Mouse (Mus musculus) heart, embryonic 11.5 days (tissue): ENCODE results near the gene S100a7a. TPM values are rescaled to one million over a fixed set of nuclear protein-coding genes. Genes with fewer than 3 reads are reported as not detected.

ENCODE experiments used
- ATAC-seq: fragments of 200-750 bp; cut with Nextera tagmentation; replicated peaks from 2 replicates; pipeline ENCODE4 v1.8.0; 2017; ENCODE audit warnings: moderate library complexity; ENCODE audit not compliant: insufficient number of reproducible peaks, low FRiP score, low TSS enrichment
- H3K27ac ChIP-seq: fragments of 300-500 bp; sonication (generic); 2 replicates; pipeline ENCODE4 v1.5.1; 2014; ENCODE audit warnings: mild to moderate bottlenecking, low read depth, low read length
- H3K27me3 ChIP-seq: fragments of 300-500 bp; sonication (generic); 2 replicates; pipeline ENCODE4 v1.6.1; 2014; ENCODE audit warnings: mild to moderate bottlenecking, low read length, mixed read lengths; ENCODE audit not compliant: control insufficient read depth, insufficient read depth
- H3K36me3 ChIP-seq: fragments of 300-500 bp; sonication (generic); 2 replicates; pipeline ENCODE4 v1.6.1; 2014; ENCODE audit warnings: mild to moderate bottlenecking, low read length, moderate library complexity, mixed read lengths; ENCODE audit not compliant: control insufficient read depth, insufficient read depth
- H3K4me1 ChIP-seq: fragments of 300-500 bp; sonication (generic); 2 replicates; pipeline ENCODE4 v1.6.1; 2014; ENCODE audit warnings: low read length; ENCODE audit not compliant: control insufficient read depth, insufficient read depth
- H3K4me2 ChIP-seq: fragments of 300-500 bp; sonication (generic); 2 replicates; pipeline ENCODE4 v1.6.1; 2014; ENCODE audit warnings: mild to moderate bottlenecking, moderate library complexity
- H3K4me3 ChIP-seq: fragments of 300-500 bp; sonication (generic); 2 replicates; pipeline ENCODE4 v1.5.1; 2014; ENCODE audit warnings: low read depth, low read length
- H3K9ac ChIP-seq: fragments of 300-500 bp; sonication (generic); 2 replicates; pipeline ENCODE4 v1.6.1; 2014; ENCODE audit warnings: mild to moderate bottlenecking, low read depth, low read length, moderate library complexity
- H3K9me3 ChIP-seq: fragments of 300-500 bp; sonication (generic); replicated peaks from 2 replicates; pipeline ENCODE4 v1.6.1; 2016; ENCODE audit warnings: low read length; ENCODE audit not compliant: control insufficient read depth
- WGBS: fragments of 180-500 bp; shearing (Covaris S2); extraction: QIAGEN DNeasy Blood & Tissue Kit; methylation state at CpG from one replicate; pipeline ENCODE4 v1.1.7; 2014; ENCODE audit not compliant: insufficient replicate concordance; 5-methylcytosine and 5-hydroxymethylcytosine counted together
- polyA plus RNA-seq: library from polyadenylated mRNA; unstranded; fragments of >200 nt; fragmentation: Nextera tagmentation; extraction: Ambion mirVana; gene quantifications from 2 replicates; pipeline ENCODE4 v1.2.1, GENCODE M21; 2014

S100a7a gene
- polyA plus RNA-seq, 1 experiment from 2014 or later: not detected

GRCm38 (mm10) chr3:90638511-90639275 is 15.1 kb upstream of the S100a7a start:
- 75% methylated on average over 1 of the region's 1 CpGs for WGBS
- Histone ChIP-seq H3K27me3 (no peaks in the 10 kb centered on the region), H3K27ac (no peak overlapping the region), H3K36me3 (no peaks in the 10 kb centered on the region), H3K9me3 (no peaks in the 10 kb centered on the region), H3K4me1 (no peaks in the 10 kb centered on the region), H3K4me3 (no peak overlapping the region), H3K4me2 (no peak overlapping the region), H3K9ac (no peak overlapping the region)
- ATAC-seq: no peak

GRCm38 (mm10) chr3:90639511-90640154 is 14.2 kb upstream of the S100a7a start:
- Histone ChIP-seq H3K4me2 (no peak overlapping the region), H3K4me3 (no peak overlapping the region), H3K27me3 (no peaks in the 10 kb centered on the region), H3K9ac (no peak overlapping the region), H3K27ac (no peak overlapping the region), H3K36me3 (no peaks in the 10 kb centered on the region), H3K9me3 (no peaks in the 10 kb centered on the region), H3K4me1 (no peaks in the 10 kb centered on the region)
- 43% methylated on average over 7 of the region's 7 CpGs for WGBS
- no peak; the same call in 1 of the 2 replicates for ATAC-seq

DNA sequence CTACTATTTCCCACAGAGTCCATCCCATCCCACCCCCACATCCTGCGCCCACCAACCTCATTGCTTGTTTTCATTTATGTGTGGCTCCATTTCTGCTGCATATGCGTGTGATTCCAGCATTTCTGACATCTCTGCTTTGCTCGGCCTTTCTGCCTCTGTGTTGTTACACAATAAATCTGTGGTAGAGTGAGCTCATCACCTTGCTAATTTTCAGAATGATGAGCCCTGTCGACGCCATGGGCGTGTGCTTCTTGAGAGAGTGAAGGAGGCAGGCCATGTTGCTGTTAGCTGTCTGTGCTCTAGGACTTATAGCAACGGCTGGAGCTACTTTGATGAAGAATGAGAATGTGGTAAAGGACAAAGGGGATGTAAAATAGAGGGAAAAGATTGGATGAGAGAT is 12.8 kb upstream of the S100a7a start:
- ATAC-seq: no peak
- Histone ChIP-seq H3K36me3 (no peaks in the 10 kb centered on the region), H3K4me2 (no peak overlapping the region), H3K9ac (no peak overlapping the region), H3K9me3 (no peaks in the 10 kb centered on the region), H3K4me1 (no peaks in the 10 kb centered on the region), H3K27me3 (no peaks in the 10 kb centered on the region), H3K4me3 (no peak overlapping the region), H3K27ac (no peak overlapping the region)
- 69% methylated on average over 7 of the region's 7 CpGs for WGBS

DNA sequence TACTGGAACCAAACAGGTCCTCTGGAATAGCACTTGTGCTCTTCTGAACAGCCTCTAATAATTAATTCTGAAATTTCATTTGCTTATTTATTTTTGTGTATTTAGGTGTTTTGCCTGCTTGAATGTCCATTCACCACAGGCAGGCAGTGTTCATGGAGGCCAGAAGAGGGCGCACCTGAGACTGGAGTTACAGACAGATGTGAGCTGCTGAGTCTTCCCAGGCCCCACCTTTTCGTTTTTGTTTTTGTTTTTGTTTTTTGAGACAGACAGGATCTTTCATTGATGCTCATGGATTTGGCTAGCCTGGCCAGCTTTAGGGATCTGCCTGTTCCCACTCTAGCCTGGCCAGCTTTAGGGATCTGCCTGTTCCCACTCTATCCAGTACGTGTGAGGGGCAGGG is 9.6 kb upstream of the S100a7a start:
- Histone ChIP-seq H3K4me3 (no peak overlapping the region), H3K36me3 (no peaks in the 10 kb centered on the region), H3K27ac (no peak overlapping the region), H3K27me3 (no peaks in the 10 kb centered on the region), H3K9ac (no peak overlapping the region), H3K9me3 (no peaks in the 10 kb centered on the region), H3K4me1 (no peaks in the 10 kb centered on the region), H3K4me2 (no peak overlapping the region)
- 43% methylated on average over 3 of the region's 3 CpGs for WGBS
- ATAC-seq: no peak

DNA sequence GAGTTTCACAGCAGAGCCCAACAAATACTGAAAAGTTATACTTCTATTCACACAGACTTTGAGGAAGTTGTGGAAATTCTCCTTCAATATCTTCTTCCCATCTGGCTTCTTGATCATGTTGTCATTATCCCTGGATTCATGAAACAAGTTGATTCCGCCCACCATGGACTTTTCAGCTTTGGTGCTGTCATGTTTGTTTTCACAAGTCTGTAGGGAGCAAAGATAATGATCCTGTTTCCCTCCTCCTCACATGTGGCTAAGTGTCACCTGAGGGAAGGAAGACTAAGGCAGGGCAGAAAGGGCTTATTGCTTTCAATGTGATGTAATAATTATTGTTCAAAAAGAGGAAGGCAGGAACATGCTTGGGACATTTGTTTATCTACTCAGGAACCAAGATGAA is 6.5 kb upstream of the S100a7a start:
- Histone ChIP-seq H3K4me2 (no peak overlapping the region), H3K27me3 (no peaks in the 10 kb centered on the region), H3K27ac (no peak overlapping the region), H3K36me3 (no peaks in the 10 kb centered on the region), H3K4me3 (no peak overlapping the region), H3K9me3 (no peaks in the 10 kb centered on the region), H3K9ac (no peak overlapping the region), H3K4me1 (no peaks in the 10 kb centered on the region)
- 68% methylated on average over 1 of the region's 1 CpGs for WGBS
- no peak for ATAC-seq

- no peak overlapping the region for H3K4me3 ChIP-seq
- H3K27ac ChIP-seq: no peak overlapping the region
- H3K9me3 ChIP-seq: no peaks in the 10 kb centered on the region
- no peak for ATAC-seq
- H3K36me3 ChIP-seq: no peaks in the 10 kb centered on the region
- H3K4me1 ChIP-seq: no peaks in the 10 kb centered on the region
- 0 out of 2 replicates have a peak, but pooled peaks cover 2% of the 10 kb centered on the region for H3K27me3 ChIP-seq
- H3K4me2 ChIP-seq: no peak overlapping the region
- no peak overlapping the region for H3K9ac ChIP-seq
These were observed 4.8 kb upstream of the S100a7a start for GRCm38 (mm10) chr3:90648981-90649380.

GRCm38 (mm10) chr3:90649832-90650231 is 4.0 kb upstream of the S100a7a start:
- no peak overlapping the region for H3K9ac ChIP-seq
- no peaks in the 10 kb centered on the region for H3K4me1 ChIP-seq
- no peaks in the 10 kb centered on the region for H3K36me3 ChIP-seq
- WGBS: 78% methylated on average over 2 of the region's 2 CpGs
- no peaks in the 10 kb centered on the region for H3K9me3 ChIP-seq
- H3K4me3 ChIP-seq: no peak overlapping the region
- no peak for ATAC-seq
- H3K4me2 ChIP-seq: no peak overlapping the region
- no peak overlapping the region for H3K27ac ChIP-seq
- 0 out of 2 replicates have a peak, but pooled peaks cover 2% of the 10 kb centered on the region for H3K27me3 ChIP-seq

DNA sequence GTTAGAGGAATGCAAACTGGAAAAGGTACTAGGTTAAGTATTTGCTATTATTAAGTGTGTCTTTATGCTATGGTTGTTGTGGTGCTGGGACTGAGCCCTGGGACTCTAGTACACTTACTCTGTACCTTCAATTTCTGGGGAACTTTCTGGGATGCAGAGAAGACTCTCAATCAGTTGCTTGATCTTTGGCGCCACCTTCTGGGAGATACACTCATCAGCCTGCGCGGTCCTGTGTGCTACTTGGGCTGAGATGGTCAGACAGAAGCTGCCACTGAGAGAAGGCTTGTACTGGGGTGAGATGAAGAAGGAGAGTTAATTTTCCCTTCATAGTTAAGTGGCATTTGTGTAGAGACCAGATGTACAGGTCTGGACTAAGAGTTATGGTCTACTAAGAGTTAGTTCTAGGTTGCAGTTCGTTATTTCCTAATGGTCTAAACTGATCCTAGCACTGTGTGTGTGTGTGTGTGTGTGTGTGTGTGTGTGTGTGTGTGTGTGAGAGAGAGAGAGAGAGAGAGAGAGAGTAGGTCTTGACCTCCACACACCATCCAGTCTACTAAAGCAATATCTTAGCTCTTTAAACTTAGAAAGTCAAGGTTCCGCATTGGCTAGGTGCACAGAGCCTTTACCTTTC is 824 bp upstream of the S100a7a start:
- no peak overlapping the region for H3K9ac ChIP-seq
- no peak; the same call in 1 of the 2 replicates for ATAC-seq
- no peaks in the 10 kb centered on the region for H3K9me3 ChIP-seq
- 0 out of 2 replicates have a peak, but pooled peaks cover 2% of the 10 kb centered on the region for H3K27me3 ChIP-seq
- H3K27ac ChIP-seq: no peak overlapping the region
- H3K4me2 ChIP-seq: no peak overlapping the region
- 35% methylated on average over 5 of the region's 5 CpGs for WGBS
- H3K4me1 ChIP-seq: no peaks in the 10 kb centered on the region
- H3K36me3 ChIP-seq: no peaks in the 10 kb centered on the region
- H3K4me3 ChIP-seq: no peak overlapping the region
